Mouse (Mus musculus): ENCODE data around the gene Rasl10a. TPM values are rescaled to one million over a fixed set of nuclear protein-coding genes. Genes with fewer than 3 reads are reported as not detected.

The Rasl10a gene
- polyA plus RNA-seq, 1 experiment from 2014 or later = 0.45 TPM

GRCm38 (mm10) chr11:5103986-5104509 lies 46.1 kb downstream of the Rasl10a start:
- Histone ChIP-seq H3K9ac (ENCODE audit: low read length) (no peak overlapping the region), H3K4me1 (replicated peaks; ENCODE audit: control insufficient read depth, insufficient read depth, low read length) (peaks cover 8% of the 10 kb centered on the region), H3K4me3 (ENCODE audit: low read length) (no peak overlapping the region), H3K4me2 (ENCODE audit: low read depth, low read length) (no peak overlapping the region), H3K27me3 (ENCODE audit: control insufficient read depth, insufficient read depth, low read depth, low read length) (no peaks in the 10 kb centered on the region), H3K27ac (ENCODE audit: low read length) (no peak overlapping the region), H3K36me3 (ENCODE audit: control insufficient read depth, insufficient read depth, low read length) (no peaks in the 10 kb centered on the region), H3K9me3 (ENCODE audit: control insufficient read depth, low read length) (no peaks in the 10 kb centered on the region)
- ATAC-seq (ENCODE audit: low read depth) = no peak
- WGBS = 92% methylated on average over 4 of the region's 4 CpGs

GRCm38 (mm10) chr11:5109441-5109840 lies 51.5 kb downstream of the Rasl10a start:
- H3K9me3 ChIP-seq (ENCODE audit: control insufficient read depth, low read length) = no peaks in the 10 kb centered on the region
- no peaks in the 10 kb centered on the region for H3K4me1 ChIP-seq (replicated peaks; ENCODE audit: control insufficient read depth, insufficient read depth, low read length)
- H3K36me3 ChIP-seq (ENCODE audit: control insufficient read depth, insufficient read depth, low read length) = no peaks in the 10 kb centered on the region
- no peak overlapping the region for H3K4me3 ChIP-seq (ENCODE audit: low read length)
- H3K9ac ChIP-seq (ENCODE audit: low read length) = no peak overlapping the region
- no peak for ATAC-seq (ENCODE audit: low read depth)
- H3K4me2 ChIP-seq (ENCODE audit: low read depth, low read length) = no peak overlapping the region
- H3K27ac ChIP-seq (ENCODE audit: low read length) = no peak overlapping the region
- 47% methylated on average over 8 of the region's 8 CpGs for WGBS
- no peaks in the 10 kb centered on the region for H3K27me3 ChIP-seq (ENCODE audit: control insufficient read depth, insufficient read depth, low read depth, low read length)

Small RNA genes lying within 50 kb of the gene (microRNA-seq; reads per million reads assigned to microRNA genes)
- not detected for gene Gm47296

Other genes with a start within 250 kb of the Rasl10a start
- gene Nf2, start 208.6 kb upstream of the Rasl10a start, polyA plus RNA-seq (2015; fragmentation: Nextera tagmentation; extraction: Ambion mirVana) = 40.1 and 41.6 TPM in 2 replicates
- 30.1 and 31.5 TPM in 2 replicates for gene Nipsnap1, start 184.2 kb upstream of the Rasl10a start, polyA plus RNA-seq (2015; fragmentation: Nextera tagmentation; extraction: Ambion mirVana)
- gene Thoc5, start 162.8 kb upstream of the Rasl10a start, polyA plus RNA-seq (2015; fragmentation: Nextera tagmentation; extraction: Ambion mirVana) = 29.6 and 30.7 TPM in 2 replicates
- gene Nefh, start 110.1 kb upstream of the Rasl10a start, polyA plus RNA-seq (2015; fragmentation: Nextera tagmentation; extraction: Ambion mirVana) = 0.26 TPM in 2 replicates
- gene Ap1b1, start 71.3 kb upstream of the Rasl10a start, polyA plus RNA-seq (2015; fragmentation: Nextera tagmentation; extraction: Ambion mirVana) = 46.0 and 48.3 TPM in 2 replicates
- gene Gas2l1, start 7.2 kb downstream of the Rasl10a start, polyA plus RNA-seq (2015; fragmentation: Nextera tagmentation; extraction: Ambion mirVana) = 18.6 and 19.3 TPM in 2 replicates
- gene Rhbdd3, start 40.8 kb downstream of the Rasl10a start, polyA plus RNA-seq (2015; fragmentation: Nextera tagmentation; extraction: Ambion mirVana) = 23.8 and 26.3 TPM in 2 replicates
- 709 and 717 TPM in 2 replicates for gene Ewsr1, start 41.1 kb downstream of the Rasl10a start, polyA plus RNA-seq (2015; fragmentation: Nextera tagmentation; extraction: Ambion mirVana)
- gene Emid1, start 94.1 kb downstream of the Rasl10a start, polyA plus RNA-seq (2015; fragmentation: Nextera tagmentation; extraction: Ambion mirVana) = 46.7 and 52.2 TPM in 2 replicates
- 18.6 and 20.5 TPM in 2 replicates for gene Kremen1, start 203.4 kb downstream of the Rasl10a start, polyA plus RNA-seq (2015; fragmentation: Nextera tagmentation; extraction: Ambion mirVana)